Mouse (Mus musculus): ENCODE data around the gene Gm21750.
"Not testable (repeated sequence)": the region's sequence is repeated elsewhere in the genome, so short reads cannot be mapped to it uniquely, and the experiment has no call there.

The Gm21750 gene

DNA sequence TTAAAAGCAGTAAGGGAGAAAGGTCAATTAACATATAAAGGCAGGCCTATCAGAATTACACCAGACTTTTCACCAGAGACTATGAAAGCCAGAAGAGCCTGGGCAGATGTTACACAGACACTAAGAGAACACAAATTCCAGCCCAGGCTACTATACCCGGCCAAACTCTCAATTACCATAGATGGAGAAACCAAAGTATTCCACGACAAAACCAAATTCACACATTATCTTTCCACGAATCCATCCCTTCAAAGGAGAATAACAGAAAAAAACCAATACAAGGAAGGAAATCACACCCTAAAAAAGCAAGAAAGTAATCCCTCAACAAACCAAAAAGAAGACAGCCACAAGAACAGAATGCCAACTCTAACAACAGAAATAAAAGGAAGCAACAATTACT lies at the start of gene Gm21750:
TSS of gene Gm21750 (plus strand) at position 301 of the 400 bp plus-strand sequence.
- not testable (repeated sequence) for DNase-seq (ENCODE audit: low spot score)

DNA sequence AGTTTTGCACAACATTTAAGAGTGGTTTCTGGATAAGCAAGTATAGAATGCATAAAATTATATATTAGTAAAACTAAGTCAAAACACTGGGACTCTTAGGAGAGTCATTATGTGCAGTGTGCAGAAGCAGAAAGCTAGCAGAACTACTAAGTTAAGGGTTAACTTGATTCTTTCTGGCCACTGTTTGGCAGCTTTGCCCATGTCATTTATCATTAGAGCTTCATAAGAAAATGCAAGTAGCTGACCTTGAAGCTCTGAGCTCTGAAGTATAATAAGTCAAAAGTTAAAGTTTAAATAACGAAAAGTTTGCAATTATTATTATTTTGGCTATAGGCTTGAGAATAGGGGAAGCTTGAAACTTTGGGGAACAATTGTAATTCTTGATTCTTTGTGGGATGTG lies 46.1 kb upstream of the Gm21750 start:
- not testable (repeated sequence) for DNase-seq (ENCODE audit: low spot score)

DNA sequence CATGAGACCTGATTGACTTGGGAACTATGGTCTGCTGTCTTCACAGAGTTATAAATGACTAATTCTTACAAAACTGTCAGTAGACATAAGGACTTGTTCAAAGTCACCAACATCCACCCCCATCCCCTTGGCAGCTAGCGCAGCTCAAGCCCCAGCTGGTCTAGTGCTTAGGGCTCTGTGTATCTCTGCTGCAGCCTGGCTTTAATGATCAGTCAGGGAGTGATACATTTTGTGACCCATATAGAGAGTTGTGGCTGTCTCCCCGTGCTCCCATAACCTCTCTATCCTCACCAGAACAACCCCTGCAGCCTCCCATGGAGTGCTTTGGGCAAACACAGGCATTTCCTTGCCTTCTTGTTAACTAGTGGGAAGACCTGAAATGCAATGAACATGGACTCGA lies 40.1 kb upstream of the Gm21750 start:
- no peak for DNase-seq (ENCODE audit: low spot score)

DNA sequence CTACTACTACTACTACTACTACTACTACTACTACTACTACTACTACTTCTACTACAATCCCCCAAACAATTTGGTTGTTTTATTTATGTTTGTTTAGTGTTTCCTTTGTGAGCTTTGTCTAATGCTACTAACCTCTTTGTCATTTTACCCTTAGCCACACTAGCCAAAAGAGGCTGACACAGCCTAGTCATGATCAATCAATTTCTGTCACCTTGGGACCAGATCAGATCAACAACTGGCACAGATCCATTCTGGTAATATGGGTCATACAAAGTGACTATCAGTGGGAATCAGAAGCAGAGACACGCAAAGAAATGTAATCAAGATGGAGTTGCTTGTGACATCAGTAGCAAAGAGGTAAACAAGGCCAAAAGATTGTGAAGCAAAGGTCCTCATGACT lies 38.0 kb upstream of the Gm21750 start:
- DNase-seq (ENCODE audit: low spot score), result no peak

DNA sequence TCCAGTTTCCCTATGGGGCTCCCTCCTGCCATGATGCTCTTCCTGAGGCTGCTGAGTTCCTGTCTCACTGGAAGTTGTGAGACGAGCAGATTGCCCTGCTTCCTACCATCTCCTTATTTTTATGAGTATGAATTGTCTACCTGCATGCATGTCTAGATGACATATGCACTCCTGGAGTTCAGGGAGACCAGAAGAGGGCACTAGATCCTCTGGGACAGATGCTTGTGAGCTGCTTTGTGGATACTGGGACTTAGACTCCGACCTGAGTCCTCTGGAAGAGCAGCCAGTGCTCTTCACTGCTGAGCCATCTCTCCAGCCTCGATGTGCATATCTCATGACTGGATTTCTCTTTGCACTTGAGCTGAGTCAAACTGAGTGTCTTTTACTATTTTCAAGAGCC lies 35.6 kb upstream of the Gm21750 start:
- DNase-seq (ENCODE audit: low spot score), result no peak

DNA sequence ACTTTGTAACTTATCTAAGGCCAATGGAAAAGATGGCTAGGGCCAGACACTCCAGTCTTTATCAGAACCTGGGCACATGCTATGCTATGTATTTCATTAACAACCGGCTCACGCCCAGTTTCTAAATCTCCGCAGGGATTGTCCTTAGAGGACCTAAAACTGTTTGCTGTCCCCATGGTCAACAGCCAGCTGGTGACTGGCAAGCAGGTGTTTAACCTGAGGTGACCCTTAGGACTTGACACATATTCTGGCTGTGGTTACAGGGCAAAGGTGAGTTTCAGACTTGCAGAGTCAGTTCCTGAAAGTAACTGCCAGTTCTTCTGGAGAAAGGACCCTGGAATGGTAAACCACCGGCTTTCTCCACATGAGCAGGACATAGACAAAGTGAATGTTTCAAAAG lies 29.5 kb upstream of the Gm21750 start:
- DNase-seq (ENCODE audit: low spot score), result no peak

DNA sequence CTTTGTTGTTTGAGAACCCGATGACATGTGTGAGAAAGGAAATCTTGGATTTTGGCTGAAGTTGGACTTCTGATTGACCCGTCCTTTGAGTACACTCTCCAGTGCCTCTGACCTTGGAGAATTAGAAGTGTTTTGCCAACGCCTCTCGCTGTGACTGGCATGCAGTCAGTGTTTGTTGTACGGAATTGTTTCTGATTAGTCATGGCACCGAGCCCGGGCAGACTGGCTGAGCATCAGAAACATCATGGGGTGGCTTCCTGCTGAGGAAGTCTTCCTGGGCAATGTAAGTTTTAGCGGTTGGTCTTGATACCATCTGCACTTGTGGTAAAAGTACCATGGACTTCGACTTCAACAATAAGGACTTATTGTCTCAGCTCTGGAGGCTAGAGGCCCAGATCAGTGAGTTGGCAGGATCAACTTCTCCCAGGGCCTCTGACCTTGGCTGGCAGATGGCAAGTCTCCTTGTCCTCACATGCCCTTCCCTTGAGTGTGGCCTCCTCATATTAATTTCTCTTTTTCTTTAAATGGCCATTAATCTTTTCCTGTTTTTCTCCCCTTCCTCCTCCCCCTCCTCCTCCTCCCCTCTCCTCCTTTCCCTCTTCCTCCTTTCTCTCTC lies 28.3 kb upstream of the Gm21750 start:
- no peak for DNase-seq (ENCODE audit: low spot score)

DNA sequence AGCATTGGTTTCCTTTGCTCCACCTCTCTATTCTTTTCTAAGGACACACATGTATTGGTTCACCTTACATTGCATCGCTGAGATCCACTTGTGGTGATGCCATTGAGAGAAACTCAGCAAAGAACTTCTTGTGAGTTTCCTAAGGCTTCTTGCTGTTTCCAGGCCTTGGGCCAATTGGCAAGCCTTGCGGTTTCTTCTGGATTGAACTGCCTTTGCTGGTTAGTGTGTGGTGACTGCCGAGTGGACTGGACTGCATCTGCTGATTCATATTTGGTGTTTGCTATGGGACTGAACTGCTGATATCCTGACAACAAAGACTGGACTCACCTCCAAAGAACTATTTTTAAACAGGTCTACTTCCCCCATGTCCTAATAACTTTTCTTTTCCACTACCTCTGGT lies 26.7 kb upstream of the Gm21750 start:
- DNase-seq (ENCODE audit: low spot score), result no peak

DNA sequence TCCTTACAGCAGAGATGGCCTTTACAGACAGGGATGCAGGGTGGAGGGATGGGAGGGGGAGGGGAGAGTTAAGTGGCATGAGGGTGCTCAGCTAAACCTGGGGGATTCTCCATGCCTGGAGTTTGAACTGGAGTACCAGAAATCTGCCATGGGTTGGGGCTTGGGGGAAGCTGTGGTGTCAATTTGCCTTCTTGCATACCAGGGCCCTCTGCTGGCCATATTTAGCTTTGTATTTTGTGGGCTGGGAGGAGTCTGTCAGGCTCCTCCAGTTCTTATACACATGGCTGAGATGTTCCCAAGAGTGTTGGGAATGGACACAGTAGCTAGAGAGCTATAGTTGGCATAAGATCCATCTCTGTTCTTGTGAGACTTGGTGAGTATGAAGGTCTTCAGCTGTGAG lies 23.6 kb upstream of the Gm21750 start:
- no peak for DNase-seq (ENCODE audit: low spot score)

DNA sequence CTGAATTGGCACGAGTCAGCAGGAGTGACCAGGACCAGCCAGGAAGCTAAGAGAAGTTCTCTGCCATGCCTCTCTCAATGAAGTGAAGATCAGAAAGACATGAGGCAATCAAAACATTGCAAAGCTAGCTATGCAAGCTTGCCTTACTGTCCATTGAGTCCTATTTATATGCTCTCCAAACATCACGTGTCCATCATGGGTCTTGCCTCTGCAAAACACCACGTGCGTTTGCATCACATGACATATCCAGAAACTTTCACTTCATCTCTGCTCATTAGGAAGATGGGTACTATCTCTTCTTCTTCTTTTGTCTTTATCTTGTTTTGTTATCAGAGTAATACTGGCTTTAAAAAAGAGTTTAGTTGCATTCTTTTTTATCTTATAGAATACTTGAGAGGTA lies 10.8 kb upstream of the Gm21750 start:
- DNase-seq (ENCODE audit: low spot score), result no peak

DNA sequence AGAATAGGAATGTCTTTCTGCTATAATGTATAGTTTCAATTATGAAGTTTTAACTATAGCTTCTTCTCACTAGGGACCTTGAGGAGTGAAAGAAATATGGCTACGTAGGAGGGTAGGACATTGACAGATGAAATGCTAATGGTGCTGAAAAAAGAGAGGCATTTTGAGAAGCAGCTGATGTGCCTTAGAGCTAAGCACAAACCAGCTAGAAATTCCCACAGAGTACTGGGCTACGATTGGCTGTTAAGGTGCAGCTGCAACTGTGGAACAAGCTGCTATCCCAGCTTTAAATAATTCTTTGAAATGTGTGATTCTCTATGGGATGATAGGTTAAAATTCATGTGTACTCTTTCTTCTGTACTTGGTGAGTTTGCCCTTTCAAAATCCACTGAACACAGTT lies 9.1 kb downstream of the Gm21750 start:
- DNase-seq (ENCODE audit: low spot score), result no peak

DNA sequence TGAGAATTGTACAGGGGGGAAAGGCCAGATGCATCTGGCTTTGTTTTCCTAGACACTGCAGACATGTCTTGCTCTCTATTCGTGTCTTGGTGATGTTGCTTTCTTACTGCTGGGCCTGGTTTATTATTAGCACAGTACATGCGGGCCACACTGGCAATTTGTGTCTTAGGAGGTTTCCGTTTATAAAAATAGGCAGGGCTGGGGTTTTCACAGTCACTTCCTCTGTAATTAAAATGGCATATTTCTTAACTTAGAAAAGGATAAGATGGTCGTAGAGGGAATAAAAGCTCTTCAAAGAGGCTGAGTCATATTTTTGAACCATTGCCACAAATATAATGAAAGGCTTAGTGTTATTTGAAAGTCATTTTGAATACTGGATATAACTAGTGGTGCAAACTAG lies 26.7 kb downstream of the Gm21750 start:
- DNase-seq (ENCODE audit: low spot score), result no peak

DNA sequence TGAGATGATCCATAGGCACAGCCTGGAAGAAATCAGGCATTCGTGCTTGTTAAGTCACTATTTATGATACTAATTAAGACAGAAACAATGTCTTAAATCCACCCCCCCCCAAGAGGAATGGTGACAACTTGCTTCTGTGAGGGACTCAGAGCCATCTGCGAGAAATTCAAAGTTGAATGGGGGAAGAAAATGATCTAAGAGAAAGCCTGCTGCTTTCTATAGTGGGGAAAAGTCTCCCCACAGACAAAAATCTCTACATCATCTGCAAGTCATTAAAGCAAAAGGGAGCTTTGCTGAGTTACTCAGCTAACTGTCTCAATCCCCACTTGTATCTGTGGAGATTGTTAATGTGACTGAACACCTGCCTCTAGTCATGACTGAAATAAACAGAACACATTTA lies 27.4 kb downstream of the Gm21750 start:
- DNase-seq (ENCODE audit: low spot score), result no peak

DNA sequence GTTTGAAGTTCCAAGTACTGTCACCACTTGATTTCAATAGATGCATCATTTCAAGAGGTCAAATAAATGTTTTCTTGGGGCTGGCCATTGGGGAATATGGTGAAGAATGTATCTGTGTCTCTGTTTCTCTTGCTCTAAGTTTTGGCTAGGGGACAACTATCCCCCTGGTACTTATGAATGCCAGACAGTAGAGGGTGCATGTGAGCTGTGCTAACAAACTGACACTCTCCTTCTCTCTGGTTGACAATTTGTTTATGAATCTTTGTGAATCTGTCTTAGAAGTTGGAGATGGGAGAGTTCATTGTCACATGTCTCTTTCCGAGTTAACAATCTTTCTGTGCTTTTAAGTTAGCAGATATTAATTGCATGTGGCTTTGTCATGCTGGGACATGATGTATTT lies 39.2 kb downstream of the Gm21750 start:
- DNase-seq (ENCODE audit: low spot score), result no peak

DNA sequence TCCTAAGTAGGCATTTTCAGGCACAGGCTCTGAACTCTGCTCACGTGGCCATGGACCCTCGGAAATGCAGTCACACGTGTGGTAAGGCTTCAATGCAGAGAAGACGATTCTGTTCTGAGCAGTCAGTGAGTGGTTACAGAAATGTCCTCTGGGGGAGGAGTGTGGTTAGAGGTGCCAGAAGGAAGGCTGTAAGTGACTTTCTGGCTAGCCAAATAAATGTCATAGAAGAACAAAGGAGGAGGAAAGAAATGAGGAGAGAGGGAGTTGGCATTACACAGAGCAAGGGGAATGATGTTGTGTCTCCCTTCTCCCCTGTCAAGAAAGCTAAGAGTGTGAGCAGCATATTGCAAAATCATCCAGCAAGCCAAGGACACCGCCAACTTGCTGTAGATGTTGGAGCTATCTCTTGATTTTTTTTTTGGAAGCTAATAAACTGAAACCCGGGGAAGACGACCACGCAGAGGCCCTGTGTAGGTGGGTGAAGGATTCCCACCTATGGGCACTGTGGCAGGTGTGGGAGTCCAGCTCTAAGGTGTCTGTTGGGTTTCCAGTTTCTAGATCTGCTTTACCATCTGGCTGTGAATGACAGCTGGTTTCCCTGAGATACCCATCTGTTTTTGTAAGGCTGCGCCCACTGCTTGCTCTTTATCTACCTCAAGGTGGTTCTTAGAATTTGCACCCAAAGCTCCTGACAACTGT lies 48.5 kb downstream of the Gm21750 start:
- DNase-seq (ENCODE audit: low spot score), result no peak
